Mouse (Mus musculus): ENCODE results near the gene Tfpt.

GRCm38 (mm10) chr7:3574216-3574615 lies 55.5 kb downstream of the Tfpt start:
- TF ChIP-seq POLR2A (IDR thresholded peaks at IDR 0.05; ENCODE audit: borderline replicate concordance, control insufficient read depth, low read depth, low read length) (no peak), CTCF (IDR thresholded peaks at IDR 0.05; ENCODE audit: control insufficient read depth, insufficient read depth, low read length) (peak; percentile 38)
